Mouse (Mus musculus) testis, adult 2 months (tissue): ENCODE measurements around the gene Eif1ad.

ENCODE experiments used
- CTCF ChIP-seq: fragments of 200-500 bp; IDR thresholded peaks from 2 replicates; pipeline ENCODE4 v1.5.1; 2012; ENCODE audit warnings: low read depth, mild to moderate bottlenecking, inconsistent platforms, low read length, moderate library complexity; ENCODE audit not compliant: control insufficient read depth, insufficient read depth, insufficient replicate concordance
- POLR2A ChIP-seq: fragments of 200-500 bp; IDR thresholded peaks from 2 replicates; pipeline ENCODE4 v1.6.1; 2012; ENCODE audit warnings: low read depth, mild to moderate bottlenecking, inconsistent platforms, low read length, moderate library complexity; ENCODE audit not compliant: control insufficient read depth

DNA sequence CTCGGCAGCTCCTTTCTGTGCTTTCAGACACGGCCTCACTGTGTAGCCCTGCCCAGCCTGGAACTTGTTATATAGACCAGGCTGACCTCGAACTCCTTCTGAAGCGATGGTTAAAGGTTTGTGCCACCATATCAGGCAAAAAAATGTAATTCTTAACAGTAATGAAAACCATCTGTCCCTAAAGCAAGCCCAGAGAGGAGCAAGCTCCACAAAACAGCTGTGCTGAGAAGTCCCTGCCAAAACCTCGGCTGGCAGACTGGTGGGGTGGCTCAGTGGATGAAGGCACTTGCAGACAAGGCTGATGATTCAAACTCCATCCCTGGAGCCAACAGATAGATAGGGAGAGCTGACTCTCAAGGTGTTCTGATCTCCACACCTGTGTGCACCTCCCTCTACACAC, 42.5 kb downstream of the Eif1ad start:
- TF ChIP-seq CTCF (no peak), POLR2A (no peak)
